Mouse (Mus musculus) liver, embryonic 12.5 days (tissue): ENCODE results near the gene Agap1. TPM values are rescaled to one million over a fixed set of nuclear protein-coding genes. Genes with fewer than 3 reads are reported as not detected.

ENCODE experiments used
- ATAC-seq: fragments of 200-750 bp; cut with Nextera tagmentation; 2 replicates; pipeline ENCODE4 v1.8.0; 2017; ENCODE audit warnings: moderate number of reproducible peaks, mild to moderate bottlenecking, moderate library complexity
- H3K27ac ChIP-seq: fragments of 300-500 bp; sonication (generic); 2 replicates; pipeline ENCODE4 v1.5.1; 2016; ENCODE audit warnings: mild to moderate bottlenecking
- H3K27me3 ChIP-seq: fragments of 300-500 bp; sonication (generic); replicated peaks from 2 replicates; pipeline ENCODE4 v1.6.1; 2016; ENCODE audit warnings: mild to moderate bottlenecking, moderate library complexity
- H3K36me3 ChIP-seq: fragments of 300-500 bp; sonication (generic); 2 replicates; pipeline ENCODE4 v1.6.1; 2016; ENCODE audit warnings: mild to moderate bottlenecking, moderate library complexity
- H3K4me1 ChIP-seq: fragments of 300-500 bp; sonication (generic); 2 replicates; pipeline ENCODE4 v1.6.1; 2016
- H3K4me2 ChIP-seq: fragments of 300-500 bp; sonication (generic); 2 replicates; pipeline ENCODE4 v1.6.1; 2016; ENCODE audit warnings: mild to moderate bottlenecking, moderate library complexity
- H3K4me3 ChIP-seq: fragments of 300-500 bp; sonication (generic); 2 replicates; pipeline ENCODE4 v1.5.1; 2016; ENCODE audit warnings: mild to moderate bottlenecking, moderate library complexity
- H3K9ac ChIP-seq: fragments of 300-500 bp; sonication (generic); 2 replicates; pipeline ENCODE4 v1.6.1; 2016; ENCODE audit warnings: mild to moderate bottlenecking, moderate library complexity
- H3K9me3 ChIP-seq: fragments of 300-500 bp; sonication (generic); replicated peaks from 2 replicates; pipeline ENCODE4 v1.6.1; 2016; ENCODE audit warnings: mild to moderate bottlenecking, moderate library complexity
- WGBS: fragments of 180-500 bp; shearing (Covaris S2); methylation state at CpG from one replicate; pipeline ENCODE4 v1.1.7; 2016; ENCODE audit not compliant: insufficient replicate concordance; 5-methylcytosine and 5-hydroxymethylcytosine counted together
- polyA plus RNA-seq: library from polyadenylated mRNA; unstranded; fragments of >200 nt; fragmentation: Nextera tagmentation; extraction: Ambion mirVana; gene quantifications from 2 replicates; pipeline ENCODE4 v1.2.1, GENCODE M21; 2016

Gene Agap1
- polyA plus RNA-seq, 1 experiment from 2014 or later: 4.1 TPM

- peak; percentile 61 for ATAC-seq
- peak overlapping the region; percentile 30; the same call in 1 of the 2 replicates for H3K27ac ChIP-seq
Measured at GRCm38 (mm10) chr1:89899036-89899435, 444.4 kb downstream of the Agap1 start.

GRCm38 (mm10) chr1:89899761-89900445 is 445.3 kb downstream of the Agap1 start:
- Histone ChIP-seq H3K9me3 (no peaks in the 10 kb centered on the region), H3K27ac (no peak overlapping the region), H3K27me3 (no peaks in the 10 kb centered on the region), H3K9ac (no peak overlapping the region), H3K4me2 (no peak overlapping the region), H3K36me3 (no peaks in the 10 kb centered on the region), H3K4me3 (no peak overlapping the region), H3K4me1 (peaks cover 7% of the 10 kb centered on the region)
- no peak for ATAC-seq
- WGBS: 56% methylated on average over 11 of the region's 11 CpGs

More at GRCm38 (mm10) chr1:89899036-89899435, 444.4 kb downstream of the Agap1 start:
- Histone ChIP-seq H3K36me3 (no peaks in the 10 kb centered on the region), H3K4me1 (peaks cover 7% of the 10 kb centered on the region), H3K9me3 (no peaks in the 10 kb centered on the region), H3K27me3 (no peaks in the 10 kb centered on the region), H3K4me3 (no peak overlapping the region), H3K9ac (no peak overlapping the region), H3K4me2 (no peak overlapping the region)
- WGBS: 19% methylated on average over 2 of the region's 2 CpGs

GRCm38 (mm10) chr1:89901381-89901780 is 446.8 kb downstream of the Agap1 start:
- H3K27me3 ChIP-seq: no peaks in the 10 kb centered on the region
- H3K9ac ChIP-seq: no peak overlapping the region
- H3K4me2 ChIP-seq: no peak overlapping the region
- no peaks in the 10 kb centered on the region for H3K36me3 ChIP-seq
- no peaks in the 10 kb centered on the region for H3K9me3 ChIP-seq
- H3K4me1 ChIP-seq: no peaks in the 10 kb centered on the region
- peak overlapping the region; percentile 32; the same call in 1 of the 2 replicates for H3K27ac ChIP-seq
- no peak for ATAC-seq
- H3K4me3 ChIP-seq: no peak overlapping the region
- 44% methylated on average over 4 of the region's 4 CpGs for WGBS

- H3K4me3 ChIP-seq: no peak overlapping the region
- H3K36me3 ChIP-seq: no peaks in the 10 kb centered on the region
- H3K9ac ChIP-seq: no peak overlapping the region
- H3K4me2 ChIP-seq: no peak overlapping the region
- H3K27ac ChIP-seq: no peak overlapping the region
- H3K27me3 ChIP-seq: no peaks in the 10 kb centered on the region
- ATAC-seq: no peak
- no peaks in the 10 kb centered on the region for H3K4me1 ChIP-seq
- WGBS: 39% methylated on average over 2 of the region's 2 CpGs
- H3K9me3 ChIP-seq: no peaks in the 10 kb centered on the region
Measured at GRCm38 (mm10) chr1:89902236-89902635, 447.6 kb downstream of the Agap1 start.

DNA sequence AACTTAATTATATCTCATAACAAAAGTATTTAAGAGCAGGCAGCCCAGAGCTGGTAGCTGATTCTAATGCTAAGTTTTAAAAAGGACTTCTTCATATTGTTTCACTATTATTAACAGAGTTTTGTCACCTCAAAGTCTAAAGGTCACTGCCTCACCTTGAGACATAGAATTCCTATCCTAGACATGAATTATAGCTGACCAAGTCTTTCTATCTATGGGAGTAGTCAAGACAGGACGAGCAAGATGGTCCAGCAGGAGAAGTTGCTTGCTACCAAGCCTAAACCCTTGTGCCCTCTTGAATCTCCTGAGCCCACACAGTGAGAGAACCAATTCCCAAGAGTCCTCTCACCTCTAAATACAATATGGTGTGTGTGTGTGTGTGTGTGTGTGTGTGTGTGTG is 448.0 kb downstream of the Agap1 start:
- no peak overlapping the region for H3K4me3 ChIP-seq
- no peaks in the 10 kb centered on the region for H3K4me1 ChIP-seq
- WGBS: 49% methylated on average over 1 of the region's 1 CpGs
- no peaks in the 10 kb centered on the region for H3K27me3 ChIP-seq
- H3K4me2 ChIP-seq: no peak overlapping the region
- ATAC-seq: no peak
- no peak overlapping the region for H3K9ac ChIP-seq
- no peak overlapping the region for H3K27ac ChIP-seq
- no peaks in the 10 kb centered on the region for H3K9me3 ChIP-seq
- H3K36me3 ChIP-seq: no peaks in the 10 kb centered on the region

DNA sequence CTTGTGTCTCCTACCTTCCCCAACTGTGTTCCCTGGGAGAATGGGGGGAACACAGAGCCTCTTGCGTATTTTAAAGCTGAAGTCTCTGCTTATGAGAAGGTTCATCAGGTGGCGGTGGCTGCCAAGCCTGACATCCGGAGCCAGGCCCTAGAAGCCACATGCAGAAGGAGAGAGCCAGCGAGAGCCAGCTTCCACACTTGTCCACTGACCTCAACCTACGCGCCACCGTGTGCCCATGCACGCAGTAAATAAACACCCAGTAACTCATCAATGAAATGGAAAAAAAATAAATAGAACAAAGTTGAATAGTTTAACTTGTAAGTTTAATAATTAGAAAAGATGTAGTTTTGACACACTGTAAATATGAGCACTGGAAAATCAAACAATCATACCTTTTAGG is 455.2 kb downstream of the Agap1 start:
- Histone ChIP-seq H3K27me3 (no peaks in the 10 kb centered on the region), H3K4me1 (no peaks in the 10 kb centered on the region), H3K4me3 (no peak overlapping the region), H3K36me3 (no peaks in the 10 kb centered on the region), H3K4me2 (no peak overlapping the region), H3K27ac (no peak overlapping the region), H3K9ac (no peak overlapping the region), H3K9me3 (no peaks in the 10 kb centered on the region)
- WGBS: 70% methylated on average over 8 of the region's 8 CpGs
- ATAC-seq: no peak

GRCm38 (mm10) chr1:89912392-89912791 is 457.8 kb downstream of the Agap1 start:
- no peak for ATAC-seq
- no peaks in the 10 kb centered on the region for H3K4me1 ChIP-seq
- H3K4me2 ChIP-seq: no peak overlapping the region
- H3K27ac ChIP-seq: no peak overlapping the region
- no peaks in the 10 kb centered on the region for H3K9me3 ChIP-seq
- H3K27me3 ChIP-seq: peaks cover 4% of the 10 kb centered on the region
- H3K9ac ChIP-seq: no peak overlapping the region
- WGBS: 48% methylated on average over 5 of the region's 5 CpGs
- no peak overlapping the region for H3K4me3 ChIP-seq
- no peaks in the 10 kb centered on the region for H3K36me3 ChIP-seq

GRCm38 (mm10) chr1:89913611-89914010 is 459.0 kb downstream of the Agap1 start:
- H3K36me3 ChIP-seq: no peaks in the 10 kb centered on the region
- no peaks in the 10 kb centered on the region for H3K4me1 ChIP-seq
- H3K9ac ChIP-seq: no peak overlapping the region
- H3K9me3 ChIP-seq: no peaks in the 10 kb centered on the region
- no peak overlapping the region for H3K27ac ChIP-seq
- H3K27me3 ChIP-seq: peaks cover 16% of the 10 kb centered on the region
- H3K4me3 ChIP-seq: no peak overlapping the region
- no peak for ATAC-seq
- WGBS: 60% methylated on average over 4 of the region's 4 CpGs
- H3K4me2 ChIP-seq: no peak overlapping the region

GRCm38 (mm10) chr1:89918111-89918510 is 463.5 kb downstream of the Agap1 start:
- H3K27me3 ChIP-seq: peaks cover 61% of the 10 kb centered on the region
- H3K4me3 ChIP-seq: no peak overlapping the region
- no peak for ATAC-seq

GRCm38 (mm10) chr1:89919206-89919605 is 464.6 kb downstream of the Agap1 start:
- Histone ChIP-seq H3K9ac (no peak overlapping the region), H3K9me3 (no peaks in the 10 kb centered on the region), H3K4me3 (no peak overlapping the region), H3K4me2 (no peak overlapping the region), H3K27ac (no peak overlapping the region), H3K4me1 (peaks cover 14% of the 10 kb centered on the region; the same call in 1 of the 2 replicates), H3K36me3 (no peaks in the 10 kb centered on the region), H3K27me3 (peaks cover 72% of the 10 kb centered on the region)
- no peak for ATAC-seq
- 64% methylated on average over 6 of the region's 6 CpGs for WGBS

More at GRCm38 (mm10) chr1:89918111-89918510, 463.5 kb downstream of the Agap1 start:
- Histone ChIP-seq H3K27ac (no peak overlapping the region), H3K9me3 (no peaks in the 10 kb centered on the region), H3K4me1 (peaks cover 7% of the 10 kb centered on the region; the same call in 1 of the 2 replicates), H3K9ac (no peak overlapping the region), H3K36me3 (no peaks in the 10 kb centered on the region), H3K4me2 (no peak overlapping the region)
- 24% methylated on average over 18 of the region's 18 CpGs for WGBS

DNA sequence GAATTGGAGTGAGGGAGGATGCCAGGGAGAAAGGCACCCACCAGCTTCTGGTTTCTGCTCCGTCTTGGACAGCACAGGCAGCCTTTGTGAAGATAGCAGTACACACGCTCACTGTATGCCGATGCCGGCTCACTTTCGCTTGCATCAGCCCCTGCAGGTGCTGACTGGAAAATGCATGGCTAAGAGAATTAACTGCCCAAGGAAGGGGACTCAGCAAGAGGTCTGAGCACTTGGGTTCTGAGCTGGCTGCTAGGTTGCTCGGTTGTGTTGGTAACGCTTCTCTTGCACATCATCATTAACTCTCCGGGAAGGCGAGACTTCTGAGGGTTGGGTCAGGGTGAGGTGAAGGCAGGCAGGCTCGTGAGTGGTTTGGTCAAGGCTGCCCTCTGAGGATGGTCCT is 467.2 kb downstream of the Agap1 start:
- Histone ChIP-seq H3K36me3 (no peaks in the 10 kb centered on the region), H3K9ac (no peak overlapping the region), H3K27me3 (peaks cover 98% of the 10 kb centered on the region), H3K4me3 (no peak overlapping the region), H3K4me1 (peaks cover 14% of the 10 kb centered on the region; the same call in 1 of the 2 replicates), H3K9me3 (no peaks in the 10 kb centered on the region), H3K27ac (no peak overlapping the region), H3K4me2 (0 out of 2 replicates have a peak overlapping the region, but pooled peaks have one; percentile 54)
- no peak for ATAC-seq
- WGBS: 7% methylated on average over 10 of the region's 10 CpGs

DNA sequence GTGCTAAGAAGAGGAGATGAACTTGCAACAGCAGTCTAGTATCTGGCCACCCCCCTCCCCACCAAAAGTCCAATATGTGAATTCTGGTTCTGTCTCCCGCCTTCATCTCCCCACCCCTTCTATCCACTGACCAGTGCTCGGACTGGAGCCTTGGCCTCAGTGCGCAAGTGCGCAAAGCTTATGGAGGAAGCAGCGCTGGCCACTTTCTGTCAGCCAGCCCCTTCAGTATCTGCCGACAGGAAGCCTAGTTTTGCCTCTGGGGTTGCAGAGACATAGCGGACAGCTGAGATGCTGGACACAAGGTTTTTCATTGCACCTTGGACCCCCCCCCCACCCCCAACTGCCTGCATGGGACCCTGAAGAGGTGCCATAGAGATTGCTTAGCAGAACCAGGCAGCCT is 467.7 kb downstream of the Agap1 start:
- no peak for ATAC-seq
- Histone ChIP-seq H3K27ac (no peak overlapping the region), H3K4me3 (no peak overlapping the region), H3K9me3 (no peaks in the 10 kb centered on the region), H3K4me2 (peak overlapping the region; percentile 54), H3K27me3 (peaks cover 100% of the 10 kb centered on the region), H3K9ac (no peak overlapping the region), H3K36me3 (no peaks in the 10 kb centered on the region), H3K4me1 (peaks cover 16% of the 10 kb centered on the region; the same call in 1 of the 2 replicates)
- 1% methylated on average over 7 of the region's 7 CpGs for WGBS
